Mouse (Mus musculus) CH12.LX (cell line): ENCODE data around the gene Cda.

Experiments
- CHD2 ChIP-seq: IDR thresholded peaks from 2 replicates; pipeline ENCODE4 v1.6.1; 2011; ENCODE audit warnings: low read length, improper control_type of control experiment
- CTCF ChIP-seq, 2 experiments: IDR thresholded peaks in 1 of 2; conservative IDR thresholded peaks in 1 of 2; 2 replicates each; pipeline ENCODE4 v1.5.1; 2011 to 2012; ENCODE audit warnings: low read depth in 2 of 2, low read length in 2 of 2, improper control_type of control experiment in 1 of 2, inconsistent platforms in 1 of 2, mild to moderate bottlenecking in 1 of 2, moderate library complexity in 1 of 2
- JUND ChIP-seq: conservative IDR thresholded peaks from 2 replicates; pipeline ENCODE4 v1.6.1; 2011; ENCODE audit warnings: low read depth, low read length, improper control_type of control experiment
- NRF1 ChIP-seq: IDR thresholded peaks from 2 replicates; pipeline ENCODE4 v1.6.1; 2014; ENCODE audit warnings: low read depth, mild to moderate bottlenecking, inconsistent platforms, low read length, improper control_type of control experiment, moderate library complexity
- POLR2A ChIP-seq: IDR thresholded peaks from 2 replicates; pipeline ENCODE4 v1.6.1; 2011; ENCODE audit warnings: low read depth, mild to moderate bottlenecking, improper control_type of control experiment, low read length
- POLR2AphosphoS2 ChIP-seq: IDR thresholded peaks from 2 replicates; pipeline ENCODE4 v1.6.1; 2011; ENCODE audit warnings: low read depth, low read length, improper control_type of control experiment
- SIN3A ChIP-seq: IDR thresholded peaks from 2 replicates; pipeline ENCODE4 v1.6.1; 2012; ENCODE audit warnings: low read length, improper control_type of control experiment, inconsistent platforms
- TBP ChIP-seq: conservative IDR thresholded peaks from 2 replicates; pipeline ENCODE4 v1.6.1; 2011; ENCODE audit warnings: low read depth, low read length, improper control_type of control experiment
- ZKSCAN1 ChIP-seq: IDR thresholded peaks from 2 replicates; pipeline ENCODE4 v1.6.1; 2012; ENCODE audit warnings: low read depth, inconsistent platforms, low read length, improper control_type of control experiment, borderline replicate concordance
- ZNF384 ChIP-seq: IDR thresholded peaks from 2 replicates; pipeline ENCODE4 v1.6.1; 2012; ENCODE audit warnings: low read depth, low read length, improper control_type of control experiment, inconsistent platforms

DNA sequence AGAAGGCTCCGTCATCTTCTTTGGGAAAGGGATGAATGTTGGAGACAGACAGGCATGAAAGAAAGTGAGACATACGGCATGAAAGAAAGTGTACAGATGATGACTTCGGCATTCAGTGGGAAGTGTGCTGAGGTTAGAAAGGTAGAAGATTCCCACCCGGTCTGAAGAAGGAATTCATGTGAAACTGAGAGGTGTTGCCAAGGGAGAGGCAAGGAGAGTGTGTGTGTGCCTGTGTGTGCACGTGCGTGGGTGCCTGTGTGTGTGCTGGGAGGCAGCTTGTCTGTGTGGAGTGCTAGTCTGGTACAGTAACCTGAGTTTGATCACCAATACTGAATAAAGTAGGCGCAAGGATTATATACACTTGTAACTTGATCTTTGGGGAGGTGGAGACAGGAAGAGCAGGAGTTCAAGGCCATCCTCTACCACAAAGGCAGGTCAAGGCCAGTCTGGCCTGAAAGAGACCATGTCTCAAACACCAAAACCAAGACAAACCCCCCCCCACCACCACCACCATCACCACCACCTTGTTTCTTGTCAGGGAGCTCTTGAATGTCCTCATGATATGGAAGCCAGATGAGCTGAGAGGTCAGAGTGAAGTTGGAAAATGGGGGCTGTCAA lies 43.8 kb upstream of the Cda start:
- TF ChIP-seq SIN3A (no peak), TBP (no peak), POLR2A (no peak), ZNF384 (no peak), POLR2AphosphoS2 (no peak), NRF1 (no peak), ZKSCAN1 (no peak), JUND (no peak), CTCF (conservative IDR thresholded peaks at IDR 0.05 in 1 of 2, IDR thresholded peaks at IDR 0.05 in 1 of 2; ENCODE audit: low read depth in 2 of 2, low read length in 2 of 2) (no peak), CHD2 (no peak)
